Mouse (Mus musculus): ENCODE data around the gene Nat8l. TPM values are rescaled to one million over a fixed set of nuclear protein-coding genes. Genes with fewer than 3 reads are reported as not detected.

The Nat8l gene
- 1.8 TPM for polyA plus RNA-seq (2014; fragmentation: Illumina TruSeq; extraction: RNeasy Lipid Tissue Mini Kit (QIAGEN cat#74804); ENCODE audit: low read depth, low replicate concordance)

GRCm38 (mm10) chr5:33995843-33996693 is at the start of gene Nat8l:
Gene Nat8l (plus strand): TSS chr5:33995984.

GRCm38 (mm10) chr5:33983309-33984121 is 12.3 kb upstream of the Nat8l start, which contains the start of gene Gm1673:
Gene Gm1673 (plus strand): TSS chr5:33983433.

Other genes with a start within 250 kb of the Nat8l start
- gene Letm1, start 213.2 kb upstream of the Nat8l start, polyA plus RNA-seq (2014; fragmentation: Illumina TruSeq; extraction: RNeasy Lipid Tissue Mini Kit (QIAGEN cat#74804); ENCODE audit: low read depth, low replicate concordance) = 73.0 TPM
- gene Nsd2, start 175.3 kb upstream of the Nat8l start, polyA plus RNA-seq (2014; fragmentation: Illumina TruSeq; extraction: RNeasy Lipid Tissue Mini Kit (QIAGEN cat#74804); ENCODE audit: low read depth, low replicate concordance) = 10.8 TPM
- gene Nelfa, start 59.6 kb upstream of the Nat8l start, polyA plus RNA-seq (2014; fragmentation: Illumina TruSeq; extraction: RNeasy Lipid Tissue Mini Kit (QIAGEN cat#74804); ENCODE audit: low read depth, low replicate concordance) = 11.8 TPM
- gene Gm1673, start 12.6 kb upstream of the Nat8l start, polyA plus RNA-seq (2014; fragmentation: Illumina TruSeq; extraction: RNeasy Lipid Tissue Mini Kit (QIAGEN cat#74804); ENCODE audit: low read depth, low replicate concordance) = 2.5 TPM
- gene Poln, start 173.5 kb downstream of the Nat8l start, polyA plus RNA-seq (2014; fragmentation: Illumina TruSeq; extraction: RNeasy Lipid Tissue Mini Kit (QIAGEN cat#74804); ENCODE audit: low read depth, low replicate concordance) = 4.8 TPM
- gene Haus3, start 173.5 kb downstream of the Nat8l start, polyA plus RNA-seq (2014; fragmentation: Illumina TruSeq; extraction: RNeasy Lipid Tissue Mini Kit (QIAGEN cat#74804); ENCODE audit: low read depth, low replicate concordance) = 5.5 TPM
- gene Mxd4, start 191.7 kb downstream of the Nat8l start, polyA plus RNA-seq (2014; fragmentation: Illumina TruSeq; extraction: RNeasy Lipid Tissue Mini Kit (QIAGEN cat#74804); ENCODE audit: low read depth, low replicate concordance) = 54.0 TPM